ENCODE assay signal across 8 mouse cellular contexts in the genomic region with DNA sequence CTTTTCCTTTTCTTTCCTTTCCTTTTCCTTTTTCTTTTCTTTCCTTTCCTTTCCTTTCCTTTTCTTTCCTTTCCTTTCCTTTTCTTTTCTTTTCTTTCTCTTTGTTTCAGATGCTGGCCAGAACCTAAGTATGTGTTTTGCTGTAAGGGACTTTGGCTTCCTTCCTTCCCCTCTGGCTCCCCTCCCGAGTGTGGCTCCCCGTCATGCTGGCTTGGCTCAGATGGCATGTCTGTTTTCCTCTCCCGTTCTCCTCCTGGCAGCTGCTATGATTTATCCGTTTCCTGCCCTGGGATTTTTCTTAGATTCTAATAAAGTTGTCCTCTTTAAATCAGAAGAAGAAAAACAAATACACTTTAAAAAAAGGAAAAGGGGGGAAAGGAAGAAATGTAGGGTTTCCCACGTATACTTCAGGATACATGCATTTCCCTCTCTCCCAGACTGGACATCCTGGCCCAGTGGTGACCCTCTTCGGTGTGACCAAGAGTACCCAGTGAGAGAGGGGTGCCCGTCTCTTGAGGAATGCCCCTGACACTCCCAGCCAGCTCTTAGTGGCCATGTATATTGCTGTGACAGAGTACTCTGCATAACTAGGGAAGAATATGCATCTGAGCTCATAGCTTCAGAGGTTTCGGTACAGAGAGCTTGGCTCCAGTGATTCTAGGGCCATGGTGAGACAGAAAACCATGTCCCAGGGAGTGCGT.
A peak's percentile ranks its signal among the peaks of the same experiment; 100 is the strongest.
DNase-seq lines count a peak whose midpoint lies in the region; ATAC-seq and TF ChIP-seq lines count a peak whose summit lies in the region.

No protein-coding gene starts in this region.

- peaks cover 19% of the 10 kb centered on the region for H3K4me1 ChIP-seq in forebrain, postnatal 0 days (ENCODE audit: insufficient read depth)
- peaks cover 36% of the 10 kb centered on the region for H3K4me1 ChIP-seq in hindbrain, embryonic 14.5 days (replicated peaks; ENCODE audit: control insufficient read depth, insufficient read depth, low read length)
- H3K4me1 ChIP-seq in stomach, postnatal 0 days (replicated peaks; ENCODE audit: control insufficient read depth, insufficient read depth), result peaks cover 5% of the 10 kb centered on the region

- no peak overlapping the region for H3K4me2 ChIP-seq in forebrain, postnatal 0 days (ENCODE audit: low read depth)
- no peak overlapping the region for H3K4me2 ChIP-seq in hindbrain, embryonic 14.5 days (replicated peaks)
- no peak overlapping the region for H3K4me2 ChIP-seq in stomach, postnatal 0 days (replicated peaks; ENCODE audit: low read depth)

- peak overlapping the region; percentile 45; the same call in 1 of the 2 replicates for H3K27ac ChIP-seq in forebrain, postnatal 0 days (ENCODE audit: low read depth, low read length)
- H3K27ac ChIP-seq in hindbrain, embryonic 14.5 days, result peak overlapping the region; percentile 67
- H3K27ac ChIP-seq in stomach, postnatal 0 days (replicated peaks), result peak overlapping the region; percentile 26

- no peaks in the 10 kb centered on the region for H3K27me3 ChIP-seq in forebrain, postnatal 0 days (ENCODE audit: insufficient read depth, low read length)
- H3K27me3 ChIP-seq in hindbrain, embryonic 14.5 days (ENCODE audit: control insufficient read depth, insufficient read depth, low read length), result no peaks in the 10 kb centered on the region
- H3K27me3 ChIP-seq in stomach, postnatal 0 days (ENCODE audit: control insufficient read depth, insufficient read depth, low read length), result no peaks in the 10 kb centered on the region

- H3K9ac ChIP-seq in forebrain, postnatal 0 days, result no peak overlapping the region
- H3K9ac ChIP-seq in hindbrain, embryonic 14.5 days, result no peak overlapping the region
- H3K9ac ChIP-seq in stomach, postnatal 0 days (ENCODE audit: low read length), result no peak overlapping the region

- H3K36me3 ChIP-seq in forebrain, postnatal 0 days (ENCODE audit: insufficient read depth), result no peaks in the 10 kb centered on the region
- H3K36me3 ChIP-seq in hindbrain, embryonic 14.5 days (replicated peaks; ENCODE audit: control insufficient read depth, insufficient read depth), result no peaks in the 10 kb centered on the region
- no peaks in the 10 kb centered on the region for H3K36me3 ChIP-seq in stomach, postnatal 0 days (ENCODE audit: control insufficient read depth, insufficient read depth, low read length)

- no peak for TF ChIP-seq EP300 in stomach, postnatal 0 days (optimal IDR thresholded peaks at IDR 0.05)

- DNase-seq in left cerebral cortex, adult 18-20 months (ENCODE audit: low spot score in 2 of 2), result peak; percentile 53 to 59
- no peak for DNase-seq in left cerebral cortex, adult 11 months (ENCODE audit: low spot score)
- peak; percentile 73 for DNase-seq in adrenal gland, postnatal 25 days
- DNase-seq in forebrain, postnatal 0 days, result peak; percentile 66
- DNase-seq in hindbrain, embryonic 14.5 days (ENCODE audit: low spot score), result no peak
- DNase-seq in layer of hippocampus, adult 9-11 months, result peak; percentile 66
- DNase-seq in stomach, postnatal 0 days (ENCODE audit: low spot score), result no peak
- no peak for DNase-seq in embryo, embryonic 10 days (ENCODE audit: low spot score)

- no peak overlapping the region for H3K4me3 ChIP-seq in forebrain, postnatal 0 days (ENCODE audit: low read depth, low read length)
- no peak overlapping the region for H3K4me3 ChIP-seq in hindbrain, embryonic 14.5 days (replicated peaks; ENCODE audit: low read length)
- no peak overlapping the region for H3K4me3 ChIP-seq in stomach, postnatal 0 days (ENCODE audit: low read depth, low read length)

- ATAC-seq in forebrain, postnatal 0 days, result no peak; the same call in 1 of the 2 replicates
- no peak for ATAC-seq in hindbrain, embryonic 14.5 days (ENCODE audit: low FRiP score)
- ATAC-seq in stomach, postnatal 0 days (ENCODE audit: low FRiP score, low TSS enrichment), result no peak

- TF ChIP-seq CTCF in forebrain, postnatal 0 days (IDR thresholded peaks at IDR 0.05; ENCODE audit: low read depth), result no peak
- TF ChIP-seq CTCF in stomach, postnatal 0 days (IDR thresholded peaks at IDR 0.05; ENCODE audit: low read depth), result no peak

- WGBS in forebrain, postnatal 0 days, result 54% methylated on average over 9 of the region's 9 CpGs
- 69% methylated on average over 9 of the region's 9 CpGs for WGBS in hindbrain, embryonic 14.5 days
- 49% methylated on average over 9 of the region's 9 CpGs for WGBS in stomach, postnatal 0 days

- no peaks in the 10 kb centered on the region for H3K9me3 ChIP-seq in forebrain, postnatal 0 days (ENCODE audit: low read length)
- no peaks in the 10 kb centered on the region for H3K9me3 ChIP-seq in hindbrain, embryonic 14.5 days (ENCODE audit: control insufficient read depth, low read length)
- no peaks in the 10 kb centered on the region for H3K9me3 ChIP-seq in stomach, postnatal 0 days (ENCODE audit: control insufficient read depth, low read length)

Comparison
In these comparisons a context has a peak if more than half of its experiments do, and no peak if none do; other contexts are left out.
1. DNase-seq: peak in left cerebral cortex, adult 18-20 months (2 of 2), adrenal gland, postnatal 25 days (single experiment), forebrain, postnatal 0 days (single experiment) and layer of hippocampus, adult 9-11 months (single experiment); none in left cerebral cortex, adult 11 months (single experiment), hindbrain, embryonic 14.5 days (single experiment), stomach, postnatal 0 days (single experiment) and embryo, embryonic 10 days (single experiment).
2. Peak in every context shown above with its lines, with median percentiles within 50 percentile points of each other: H3K27ac ChIP-seq.